8 mouse cellular contexts compared by ENCODE assay signal in genomic region chr10:23815168-23815567, GRCm38 (mm10). TPM values are rescaled to one million over a fixed set of nuclear protein-coding genes. Genes with fewer than 3 reads are reported as not detected.
A peak's percentile ranks its signal among the peaks of the same experiment; 100 is the strongest.
DNase-seq lines count a peak whose midpoint lies in the region; ATAC-seq and TF ChIP-seq lines count a peak whose summit lies in the region.

No protein-coding gene starts in this region.

- no peak overlapping the region for H3K4me3 ChIP-seq in intestine, embryonic 14.5 days (ENCODE audit: low read depth, low read length)
- no peak overlapping the region for H3K4me3 ChIP-seq in intestine, embryonic 16.5 days (ENCODE audit: low read length)
- no peak overlapping the region for H3K4me3 ChIP-seq in intestine, postnatal 0 days (ENCODE audit: low read depth, low read length)
- H3K4me3 ChIP-seq in neural tube, embryonic 11.5 days (ENCODE audit: low read depth, low read length): no peak overlapping the region
- no peak overlapping the region for H3K4me3 ChIP-seq in stomach, postnatal 0 days (ENCODE audit: low read depth, low read length)

- H3K4me2 ChIP-seq in intestine, embryonic 14.5 days (ENCODE audit: low read length): no peak overlapping the region
- no peak overlapping the region for H3K4me2 ChIP-seq in intestine, embryonic 16.5 days (ENCODE audit: low read depth, low read length)
- H3K4me2 ChIP-seq in intestine, postnatal 0 days (replicated peaks; ENCODE audit: low read depth): no peak overlapping the region
- H3K4me2 ChIP-seq in neural tube, embryonic 11.5 days (ENCODE audit: low read depth): no peak overlapping the region
- no peak overlapping the region for H3K4me2 ChIP-seq in stomach, postnatal 0 days (replicated peaks; ENCODE audit: low read depth)

- TF ChIP-seq EP300 in stomach, postnatal 0 days (optimal IDR thresholded peaks at IDR 0.05): no peak

- 0 out of 2 replicates have a peak, but pooled peaks have one; percentile 15 for ATAC-seq in intestine, embryonic 14.5 days (replicated peaks; ENCODE audit: low FRiP score, low TSS enrichment, low read depth)
- no peak for ATAC-seq in intestine, embryonic 16.5 days
- ATAC-seq in cerebellum, adult (ENCODE audit: insufficient number of reproducible peaks, low FRiP score, low TSS enrichment): 0 out of 2 replicates have a peak, but pooled peaks have one; percentile 12
- no peak for ATAC-seq in intestine, postnatal 0 days
- peak; percentile 28 for ATAC-seq in neural tube, embryonic 11.5 days (ENCODE audit: insufficient read depth, low FRiP score, low TSS enrichment)
- ATAC-seq in stomach, postnatal 0 days (ENCODE audit: low FRiP score, low TSS enrichment): no peak

- peak; percentile 83 for TF ChIP-seq CTCF in intestine, postnatal 0 days (IDR thresholded peaks at IDR 0.05; ENCODE audit: low read depth)
- TF ChIP-seq CTCF in stomach, postnatal 0 days (IDR thresholded peaks at IDR 0.05; ENCODE audit: low read depth): peak; percentile 90

- peaks cover 22% of the 10 kb centered on the region for H3K36me3 ChIP-seq in intestine, embryonic 14.5 days (ENCODE audit: control insufficient read depth, insufficient read depth, low read length)
- peaks cover 6% of the 10 kb centered on the region; the same call in 1 of the 2 replicates for H3K36me3 ChIP-seq in intestine, embryonic 16.5 days (ENCODE audit: control insufficient read depth, insufficient read depth, low read length)
- H3K36me3 ChIP-seq in intestine, postnatal 0 days (ENCODE audit: control insufficient read depth, insufficient read depth): peaks cover 33% of the 10 kb centered on the region
- no peaks in the 10 kb centered on the region for H3K36me3 ChIP-seq in neural tube, embryonic 11.5 days (ENCODE audit: control insufficient read depth, insufficient read depth, low read length)
- peaks cover 8% of the 10 kb centered on the region; the same call in 1 of the 2 replicates for H3K36me3 ChIP-seq in stomach, postnatal 0 days (ENCODE audit: control insufficient read depth, insufficient read depth, low read length)

- H3K9ac ChIP-seq in intestine, embryonic 14.5 days (ENCODE audit: low read length): no peak overlapping the region
- H3K9ac ChIP-seq in intestine, embryonic 16.5 days (ENCODE audit: low read depth, low read length): no peak overlapping the region
- H3K9ac ChIP-seq in intestine, postnatal 0 days (ENCODE audit: low read depth, low read length): no peak overlapping the region
- no peak overlapping the region for H3K9ac ChIP-seq in neural tube, embryonic 11.5 days (ENCODE audit: low read length)
- H3K9ac ChIP-seq in stomach, postnatal 0 days (ENCODE audit: low read length): no peak overlapping the region

- H3K4me1 ChIP-seq in intestine, embryonic 14.5 days (replicated peaks; ENCODE audit: control insufficient read depth, insufficient read depth, low read length): no peaks in the 10 kb centered on the region
- H3K4me1 ChIP-seq in intestine, embryonic 16.5 days (ENCODE audit: control insufficient read depth, insufficient read depth, low read length): no peaks in the 10 kb centered on the region
- H3K4me1 ChIP-seq in intestine, postnatal 0 days (replicated peaks; ENCODE audit: control insufficient read depth, insufficient read depth, low read length): no peaks in the 10 kb centered on the region
- H3K4me1 ChIP-seq in neural tube, embryonic 11.5 days (ENCODE audit: control insufficient read depth, insufficient read depth, low read length): no peaks in the 10 kb centered on the region
- H3K4me1 ChIP-seq in stomach, postnatal 0 days (replicated peaks; ENCODE audit: control insufficient read depth, insufficient read depth): no peaks in the 10 kb centered on the region

- DNase-seq in intestine, embryonic 14.5 days (ENCODE audit: low spot score): peak; percentile 90
- DNase-seq in forelimb bud, embryonic 11.5 days (ENCODE audit: low read depth, low spot score): peak; percentile 81
- DNase-seq in left cerebral cortex, postnatal 4 days: peak; percentile 79
- peak; percentile 72 for DNase-seq in neural tube, embryonic 11.5 days (ENCODE audit: low spot score)
- peak; percentile 72 for DNase-seq in stomach, postnatal 0 days (ENCODE audit: low spot score)

- no peaks in the 10 kb centered on the region for H3K27me3 ChIP-seq in intestine, embryonic 14.5 days (replicated peaks; ENCODE audit: control insufficient read depth, insufficient read depth, low read length)
- no peaks in the 10 kb centered on the region for H3K27me3 ChIP-seq in intestine, embryonic 16.5 days (replicated peaks; ENCODE audit: control insufficient read depth, insufficient read depth, low read length)
- H3K27me3 ChIP-seq in intestine, postnatal 0 days (replicated peaks; ENCODE audit: control insufficient read depth, insufficient read depth, low read length): no peaks in the 10 kb centered on the region
- no peaks in the 10 kb centered on the region for H3K27me3 ChIP-seq in neural tube, embryonic 11.5 days (ENCODE audit: control insufficient read depth, insufficient read depth, low read length)
- H3K27me3 ChIP-seq in stomach, postnatal 0 days (ENCODE audit: control insufficient read depth, insufficient read depth, low read length): no peaks in the 10 kb centered on the region

- WGBS in intestine, embryonic 14.5 days: 48% methylated on average over 1 of the region's 1 CpGs
- 40% methylated on average over 1 of the region's 1 CpGs for WGBS in intestine, embryonic 16.5 days
- WGBS in intestine, postnatal 0 days: 49% methylated on average over 1 of the region's 1 CpGs
- WGBS in neural tube, embryonic 11.5 days: 60% methylated on average over 1 of the region's 1 CpGs
- WGBS in stomach, postnatal 0 days: 61% methylated on average over 1 of the region's 1 CpGs

- no peaks in the 10 kb centered on the region for H3K9me3 ChIP-seq in intestine, embryonic 14.5 days (ENCODE audit: control insufficient read depth, low read length)
- no peaks in the 10 kb centered on the region for H3K9me3 ChIP-seq in intestine, embryonic 16.5 days (ENCODE audit: control insufficient read depth, low read length)
- H3K9me3 ChIP-seq in intestine, postnatal 0 days (ENCODE audit: control insufficient read depth): no peaks in the 10 kb centered on the region
- H3K9me3 ChIP-seq in neural tube, embryonic 11.5 days (ENCODE audit: control insufficient read depth, low read length): no peaks in the 10 kb centered on the region
- H3K9me3 ChIP-seq in stomach, postnatal 0 days (ENCODE audit: control insufficient read depth, low read length): no peaks in the 10 kb centered on the region

- intact Hi-C loops in left cerebral cortex, postnatal 4 days (cut with DNase I): no loop called here

- H3K27ac ChIP-seq in intestine, embryonic 14.5 days (ENCODE audit: low read depth): no peak overlapping the region
- H3K27ac ChIP-seq in intestine, embryonic 16.5 days (ENCODE audit: low read length): no peak overlapping the region
- no peak overlapping the region for H3K27ac ChIP-seq in intestine, postnatal 0 days (ENCODE audit: low read depth, low read length)
- no peak overlapping the region for H3K27ac ChIP-seq in neural tube, embryonic 11.5 days (ENCODE audit: low read depth, low read length)
- no peak overlapping the region for H3K27ac ChIP-seq in stomach, postnatal 0 days (replicated peaks)

RNA-seq across cellular contexts. Expression of gene Slc18b1, which starts 18.4 kb away (rescaled TPM):
- 16.3 and 17.8 TPM in 2 replicates for polyA plus RNA-seq in intestine, embryonic 14.5 days (2014; fragmentation: Nextera tagmentation; extraction: Ambion mirVana)
- 21.2 and 21.4 TPM in 2 replicates for polyA plus RNA-seq in intestine, embryonic 16.5 days (2015; fragmentation: Nextera tagmentation; extraction: Ambion mirVana)
- 12.9 and 14.0 TPM in 2 replicates for polyA plus RNA-seq in intestine, postnatal 0 days (2015; fragmentation: Nextera tagmentation; extraction: Ambion mirVana)
- total RNA-seq in left cerebral cortex, postnatal 4 days (2021): 10 to 100 TPM; 23.4 to 26.9 TPM
- 15.8 and 16.0 TPM in 2 replicates for polyA plus RNA-seq in neural tube, embryonic 11.5 days (2014; fragmentation: Nextera tagmentation; extraction: Ambion mirVana)
- 9.2 and 9.4 TPM in 2 replicates for polyA plus RNA-seq in stomach, postnatal 0 days (2015; fragmentation: Nextera tagmentation; extraction: Ambion mirVana)

RNA-seq across cellular contexts. Expression of gene Rps12, which starts 28.1 kb away (rescaled TPM):
- polyA plus RNA-seq in intestine, embryonic 14.5 days (2014; fragmentation: Nextera tagmentation; extraction: Ambion mirVana): 270 and 302 TPM in 2 replicates
- polyA plus RNA-seq in intestine, embryonic 16.5 days (2015; fragmentation: Nextera tagmentation; extraction: Ambion mirVana): 161 and 175 TPM in 2 replicates
- polyA plus RNA-seq in intestine, postnatal 0 days (2015; fragmentation: Nextera tagmentation; extraction: Ambion mirVana): 144 and 151 TPM in 2 replicates
- 100 to 1,000 TPM; 369 TPM for total RNA-seq in left cerebral cortex, postnatal 4 days (2021)
- polyA plus RNA-seq in neural tube, embryonic 11.5 days (2014; fragmentation: Nextera tagmentation; extraction: Ambion mirVana): 115 and 133 TPM in 2 replicates
- 176 and 215 TPM in 2 replicates for polyA plus RNA-seq in stomach, postnatal 0 days (2015; fragmentation: Nextera tagmentation; extraction: Ambion mirVana)

RNA-seq across cellular contexts. Expression of gene Vnn3, which starts 36.1 kb away (rescaled TPM):
- 0.12 TPM in 1 of 2 replicates, not detected in the other for polyA plus RNA-seq in intestine, embryonic 14.5 days (2014; fragmentation: Nextera tagmentation; extraction: Ambion mirVana)
- 0.21 and 0.31 TPM in 2 replicates for polyA plus RNA-seq in intestine, embryonic 16.5 days (2015; fragmentation: Nextera tagmentation; extraction: Ambion mirVana)
- polyA plus RNA-seq in intestine, postnatal 0 days (2015; fragmentation: Nextera tagmentation; extraction: Ambion mirVana): 0.10 TPM in 1 of 2 replicates, not detected in the other
- under 1 TPM in 1 of 2 experiments, not detected in 1; 0.20 TPM for total RNA-seq in left cerebral cortex, postnatal 4 days (2021)
- polyA plus RNA-seq in neural tube, embryonic 11.5 days (2014; fragmentation: Nextera tagmentation; extraction: Ambion mirVana): not detected in 2 replicates
- polyA plus RNA-seq in stomach, postnatal 0 days (2015; fragmentation: Nextera tagmentation; extraction: Ambion mirVana): 0.46 and 0.57 TPM in 2 replicates

Comparison
In these comparisons a context has a peak if more than half of its experiments do, and no peak if none do; other contexts are left out.
1. ATAC-seq: peak in intestine, embryonic 14.5 days (single experiment), cerebellum, adult (single experiment) and neural tube, embryonic 11.5 days (single experiment); none in intestine, embryonic 16.5 days (single experiment), intestine, postnatal 0 days (single experiment) and stomach, postnatal 0 days (single experiment).
2. Peak in every context shown above with its lines, with median percentiles within 50 percentile points of each other: DNase-seq.